Mouse (Mus musculus) limb, embryonic 12.5 days (tissue): ENCODE results near the gene Cebpb. TPM values are rescaled to one million over a fixed set of nuclear protein-coding genes. Genes with fewer than 3 reads are reported as not detected.

ENCODE experiments used
- ATAC-seq: fragments of 200-750 bp; cut with Nextera tagmentation; 2 replicates; pipeline ENCODE4 v1.8.0; 2017; ENCODE audit warnings: low read depth, moderate TSS enrichment; ENCODE audit not compliant: insufficient number of reproducible peaks, insufficient read depth, low FRiP score, low TSS enrichment
- H3K27ac ChIP-seq: fragments of 300-500 bp; sonication (generic); 2 replicates; pipeline ENCODE4 v1.5.1; 2016; ENCODE audit warnings: mild to moderate bottlenecking, moderate library complexity
- H3K27me3 ChIP-seq: fragments of 300-500 bp; sonication (generic); 2 replicates; pipeline ENCODE4 v1.6.1; 2016; ENCODE audit warnings: mild to moderate bottlenecking, moderate library complexity
- H3K36me3 ChIP-seq: fragments of 300-500 bp; sonication (generic); 2 replicates; pipeline ENCODE4 v1.6.1; 2016; ENCODE audit warnings: mild to moderate bottlenecking, moderate library complexity
- H3K4me1 ChIP-seq: fragments of 300-500 bp; sonication (generic); replicated peaks from 2 replicates; pipeline ENCODE4 v1.6.1; 2016
- H3K4me2 ChIP-seq: fragments of 300-500 bp; sonication (generic); 2 replicates; pipeline ENCODE4 v1.6.1; 2016; ENCODE audit warnings: mild to moderate bottlenecking, moderate library complexity
- H3K4me3 ChIP-seq: fragments of 300-500 bp; sonication (generic); replicated peaks from 2 replicates; pipeline ENCODE4 v1.5.1; 2016; ENCODE audit warnings: mild to moderate bottlenecking
- H3K9ac ChIP-seq: fragments of 300-500 bp; sonication (generic); replicated peaks from 2 replicates; pipeline ENCODE4 v1.6.1; 2016; ENCODE audit warnings: mild to moderate bottlenecking, moderate library complexity
- H3K9me3 ChIP-seq: fragments of 300-500 bp; sonication (generic); 2 replicates; pipeline ENCODE4 v1.6.1; 2016; ENCODE audit warnings: mild to moderate bottlenecking, moderate library complexity
- WGBS: fragments of 180-500 bp; shearing (Covaris S2); methylation state at CpG from one replicate; pipeline ENCODE4 v1.1.7; 2016; 5-methylcytosine and 5-hydroxymethylcytosine counted together
- polyA plus RNA-seq: library from polyadenylated mRNA; unstranded; fragments of >200 nt; fragmentation: Nextera tagmentation; extraction: Ambion mirVana; gene quantifications from 2 replicates; pipeline ENCODE4 v1.2.1, GENCODE M21; 2016

Gene Cebpb
- polyA plus RNA-seq, 1 experiment from 2014 or later = 4.0 TPM

GRCm38 (mm10) chr2:167693540-167693939 lies 4.8 kb downstream of the Cebpb start:
- peaks cover 5% of the 10 kb centered on the region; the same call in 1 of the 2 replicates for H3K9me3 ChIP-seq
- ATAC-seq = no peak
- no peak overlapping the region for H3K27ac ChIP-seq
- peaks cover 15% of the 10 kb centered on the region for H3K4me1 ChIP-seq
- no peak overlapping the region for H3K9ac ChIP-seq
- H3K4me2 ChIP-seq = no peak overlapping the region
- 87% methylated on average over 2 of the region's 2 CpGs for WGBS
- peaks cover 44% of the 10 kb centered on the region for H3K27me3 ChIP-seq
- H3K4me3 ChIP-seq = no peak overlapping the region
- H3K36me3 ChIP-seq = no peaks in the 10 kb centered on the region

GRCm38 (mm10) chr2:167694244-167694643 lies 5.5 kb downstream of the Cebpb start:
- Histone ChIP-seq H3K27ac (no peak overlapping the region), H3K9ac (no peak overlapping the region), H3K4me2 (no peak overlapping the region), H3K27me3 (peaks cover 37% of the 10 kb centered on the region), H3K9me3 (peaks cover 5% of the 10 kb centered on the region; the same call in 1 of the 2 replicates), H3K4me1 (peaks cover 12% of the 10 kb centered on the region), H3K36me3 (no peaks in the 10 kb centered on the region), H3K4me3 (no peak overlapping the region)
- ATAC-seq = no peak
- 83% methylated on average over 1 of the region's 1 CpGs for WGBS

DNA sequence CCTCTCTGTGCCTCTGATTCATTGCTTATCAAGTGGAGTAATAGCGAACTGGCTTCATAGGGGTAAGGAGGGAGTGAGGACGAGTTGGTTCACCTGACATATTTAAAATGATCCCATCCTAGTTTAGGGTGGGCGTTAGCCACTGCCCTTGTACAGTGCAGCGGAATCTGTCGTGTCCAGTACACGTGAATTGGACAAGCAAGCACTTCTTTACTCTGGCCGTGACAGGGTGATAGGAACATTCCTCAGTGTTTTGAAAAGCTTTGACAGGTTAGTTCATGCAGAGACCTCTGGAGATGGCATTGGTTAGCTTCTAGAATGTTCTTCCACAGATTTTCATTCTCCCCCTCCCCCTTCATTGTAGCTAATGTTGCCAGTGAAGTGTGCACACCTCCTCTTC lies 6.2 kb downstream of the Cebpb start:
- WGBS = 94% methylated on average over 7 of the region's 7 CpGs
- H3K27me3 ChIP-seq = peaks cover 30% of the 10 kb centered on the region
- ATAC-seq = no peak

GRCm38 (mm10) chr2:167695491-167695890 lies 6.8 kb downstream of the Cebpb start:
- 85% methylated on average over 14 of the region's 14 CpGs for WGBS
- Histone ChIP-seq H3K9ac (no peak overlapping the region), H3K4me1 (peaks cover 5% of the 10 kb centered on the region), H3K36me3 (no peaks in the 10 kb centered on the region), H3K27me3 (peaks cover 26% of the 10 kb centered on the region), H3K27ac (no peak overlapping the region), H3K4me2 (no peak overlapping the region), H3K9me3 (peaks cover 5% of the 10 kb centered on the region; the same call in 1 of the 2 replicates), H3K4me3 (no peak overlapping the region)
- ATAC-seq = no peak

More for the DNA sequence above, 6.2 kb downstream of the Cebpb start:
- H3K36me3 ChIP-seq = no peaks in the 10 kb centered on the region
- H3K4me1 ChIP-seq = peaks cover 5% of the 10 kb centered on the region
- no peak overlapping the region for H3K4me3 ChIP-seq
- no peak overlapping the region for H3K4me2 ChIP-seq
- no peak overlapping the region for H3K27ac ChIP-seq
- peaks cover 5% of the 10 kb centered on the region; the same call in 1 of the 2 replicates for H3K9me3 ChIP-seq
- no peak overlapping the region for H3K9ac ChIP-seq

DNA sequence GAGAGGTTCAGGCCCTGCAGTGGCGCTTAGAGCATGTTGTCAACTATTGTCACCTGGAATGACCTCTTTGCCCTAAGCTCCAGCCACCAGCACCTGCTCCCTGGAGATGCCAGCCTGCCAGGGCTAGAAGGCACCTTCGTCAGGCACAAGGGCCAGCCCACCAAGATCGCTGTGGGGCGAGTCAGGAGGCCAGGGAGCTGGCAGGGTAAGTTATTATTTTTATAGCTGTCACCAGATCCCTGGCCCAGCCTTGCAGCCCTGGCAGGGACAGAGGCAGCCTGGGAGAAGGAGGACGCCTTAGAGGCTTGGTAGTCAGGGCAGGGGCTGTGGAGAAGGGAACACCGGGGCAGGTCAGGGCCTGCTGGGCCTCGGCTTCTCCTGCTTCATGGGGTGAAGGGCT lies 7.4 kb downstream of the Cebpb start:
- H3K4me3 ChIP-seq = no peak overlapping the region
- no peaks in the 10 kb centered on the region for H3K36me3 ChIP-seq
- no peak overlapping the region for H3K27ac ChIP-seq
- no peak for ATAC-seq
- WGBS = 56% methylated on average over 7 of the region's 7 CpGs
- H3K9ac ChIP-seq = no peak overlapping the region; the same call in 1 of the 2 replicates
- H3K4me2 ChIP-seq = no peak overlapping the region
- H3K27me3 ChIP-seq = peaks cover 20% of the 10 kb centered on the region
- H3K9me3 ChIP-seq = peaks cover 5% of the 10 kb centered on the region; the same call in 1 of the 2 replicates
- H3K4me1 ChIP-seq = peaks cover 5% of the 10 kb centered on the region

- Histone ChIP-seq H3K4me2 (no peak overlapping the region), H3K27ac (no peak overlapping the region), H3K4me3 (no peak overlapping the region), H3K27me3 (peaks cover 2% of the 10 kb centered on the region; the same call in 1 of the 2 replicates), H3K9ac (no peak overlapping the region), H3K4me1 (peaks cover 5% of the 10 kb centered on the region), H3K9me3 (peaks cover 5% of the 10 kb centered on the region; the same call in 1 of the 2 replicates), H3K36me3 (no peaks in the 10 kb centered on the region)
- 60% methylated on average over 5 of the region's 5 CpGs for WGBS
- no peak for ATAC-seq
Measured at GRCm38 (mm10) chr2:167697902-167698301, 9.2 kb downstream of the Cebpb start.

DNA sequence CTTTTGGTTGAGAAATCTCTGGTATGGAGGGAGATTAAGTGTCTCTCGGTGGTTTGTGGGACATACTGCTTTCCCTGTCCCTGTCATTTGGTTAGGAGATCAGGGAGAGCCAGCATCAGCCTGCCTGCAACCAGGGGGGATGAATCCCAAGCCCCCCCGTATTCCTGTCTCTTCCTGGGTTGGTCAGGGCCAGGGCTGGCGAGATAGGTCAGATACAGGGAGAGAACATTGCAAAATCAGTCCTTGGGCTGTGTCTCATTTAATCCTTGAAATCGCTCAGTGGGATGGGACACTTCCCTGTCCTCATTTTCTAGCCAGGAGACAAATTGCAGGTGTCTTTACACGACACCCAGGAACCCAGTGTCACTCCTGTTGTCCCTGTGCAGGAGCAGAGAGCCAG lies 11.3 kb downstream of the Cebpb start:
- no peak overlapping the region for H3K4me3 ChIP-seq
- no peak for ATAC-seq
- 78% methylated on average over 5 of the region's 5 CpGs for WGBS

GRCm38 (mm10) chr2:167701472-167701871 lies 12.8 kb downstream of the Cebpb start:
- Histone ChIP-seq H3K4me1 (peaks cover 8% of the 10 kb centered on the region; the same call in 1 of the 2 replicates), H3K27me3 (no peaks in the 10 kb centered on the region), H3K36me3 (no peaks in the 10 kb centered on the region), H3K9ac (no peak overlapping the region), H3K4me2 (no peak overlapping the region), H3K4me3 (no peak overlapping the region), H3K27ac (no peak overlapping the region), H3K9me3 (no peaks in the 10 kb centered on the region)
- 77% methylated on average over 5 of the region's 5 CpGs for WGBS
- no peak for ATAC-seq

More for the DNA sequence above, 11.3 kb downstream of the Cebpb start:
- Histone ChIP-seq H3K36me3 (no peaks in the 10 kb centered on the region), H3K27ac (no peak overlapping the region), H3K9ac (no peak overlapping the region), H3K4me1 (peaks cover 5% of the 10 kb centered on the region), H3K9me3 (peaks cover 5% of the 10 kb centered on the region; the same call in 1 of the 2 replicates), H3K27me3 (no peaks in the 10 kb centered on the region), H3K4me2 (no peak overlapping the region)

DNA sequence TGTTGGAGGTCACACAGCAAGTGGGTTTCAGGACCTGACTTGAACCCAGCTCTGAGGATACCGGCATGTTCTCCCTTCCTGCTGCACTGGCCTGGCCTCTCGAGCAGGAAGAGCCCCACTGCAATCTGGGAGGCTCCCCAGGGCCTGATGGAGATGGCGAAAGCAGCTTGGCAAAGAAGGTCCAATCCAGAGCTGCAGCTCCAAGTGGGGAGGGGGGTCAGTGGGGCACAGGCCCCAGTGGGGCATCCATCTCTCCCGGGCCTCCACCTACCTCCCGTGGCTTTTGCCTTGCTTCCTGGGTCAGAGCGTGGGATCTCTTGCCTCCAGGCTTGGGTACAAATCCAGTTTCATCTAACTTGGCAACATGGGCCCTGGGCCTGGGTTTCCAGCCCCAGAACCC lies 13.4 kb downstream of the Cebpb start:
- H3K4me3 ChIP-seq = no peak overlapping the region
- WGBS = 73% methylated on average over 6 of the region's 6 CpGs
- H3K9ac ChIP-seq = no peak overlapping the region
- H3K27ac ChIP-seq = no peak overlapping the region
- no peaks in the 10 kb centered on the region for H3K36me3 ChIP-seq
- H3K27me3 ChIP-seq = no peaks in the 10 kb centered on the region
- H3K9me3 ChIP-seq = no peaks in the 10 kb centered on the region
- no peak overlapping the region for H3K4me2 ChIP-seq
- H3K4me1 ChIP-seq = peaks cover 8% of the 10 kb centered on the region; the same call in 1 of the 2 replicates
- no peak for ATAC-seq

DNA sequence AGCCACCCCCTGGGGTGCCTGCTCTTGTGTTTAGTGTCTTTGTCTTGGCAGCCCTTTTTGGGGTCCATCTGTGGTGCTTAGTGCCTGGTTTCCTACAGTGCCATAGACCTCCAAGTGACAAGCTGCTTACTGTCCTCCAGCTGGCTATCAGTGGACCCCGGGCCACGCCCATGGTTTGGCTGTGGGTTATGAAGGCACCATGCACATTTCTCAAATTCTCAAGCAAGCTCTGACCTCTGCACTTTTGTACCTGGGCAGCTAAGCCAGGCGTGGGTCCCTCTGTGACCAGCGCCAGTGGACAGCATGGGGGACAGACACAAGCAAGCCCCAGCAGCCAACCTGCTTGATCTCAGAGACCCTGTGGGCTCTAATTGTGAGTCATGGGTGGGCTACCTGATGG lies 15.7 kb downstream of the Cebpb start:
- Histone ChIP-seq H3K36me3 (no peaks in the 10 kb centered on the region), H3K4me1 (peaks cover 8% of the 10 kb centered on the region; the same call in 1 of the 2 replicates), H3K4me3 (no peak overlapping the region), H3K4me2 (no peak overlapping the region), H3K9me3 (no peaks in the 10 kb centered on the region), H3K27ac (no peak overlapping the region), H3K9ac (no peak overlapping the region), H3K27me3 (no peaks in the 10 kb centered on the region)
- WGBS = 81% methylated on average over 4 of the region's 4 CpGs
- ATAC-seq = no peak

DNA sequence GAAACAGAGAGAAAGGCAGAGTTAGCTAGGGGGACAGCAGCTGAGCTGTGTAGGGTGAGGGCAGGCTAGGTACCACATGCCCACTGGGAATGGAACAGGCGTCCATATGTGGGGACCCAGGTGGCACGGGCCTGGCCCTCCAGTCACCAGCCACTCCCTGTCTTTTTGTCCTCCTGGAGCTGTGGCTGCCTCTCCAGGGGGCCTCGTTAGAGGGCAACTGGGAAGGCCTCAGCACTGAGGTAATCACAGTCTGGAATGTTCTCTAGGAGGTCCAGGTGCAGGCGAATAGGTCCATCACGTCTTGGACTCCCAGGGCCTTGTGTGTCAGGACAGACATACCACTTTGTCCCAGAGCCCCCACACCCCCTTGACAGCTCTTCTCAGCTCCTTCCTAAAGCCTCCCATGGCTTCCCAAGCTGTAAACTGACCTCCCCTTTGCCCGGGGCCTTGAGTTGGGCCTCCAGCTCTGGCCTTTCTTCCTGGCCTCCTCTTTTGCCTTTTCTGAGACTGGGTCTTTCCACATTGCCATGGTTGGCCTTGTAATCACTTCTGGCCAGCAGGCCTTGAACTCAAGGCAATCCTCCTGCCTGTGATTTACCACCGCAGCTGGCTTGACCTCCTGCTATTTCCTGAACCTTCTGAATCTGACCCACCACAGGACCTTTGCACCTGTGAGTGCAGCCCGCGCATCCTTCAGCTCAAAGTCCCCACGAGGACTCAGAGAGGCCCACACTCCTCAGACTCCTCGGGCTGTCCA lies 17.6 kb downstream of the Cebpb start:
- H3K4me3 ChIP-seq = no peak overlapping the region
- no peaks in the 10 kb centered on the region for H3K36me3 ChIP-seq
- WGBS = 74% methylated on average over 11 of the region's 11 CpGs
- H3K27me3 ChIP-seq = no peaks in the 10 kb centered on the region
- H3K9ac ChIP-seq = no peak overlapping the region
- no peak overlapping the region for H3K4me2 ChIP-seq
- no peaks in the 10 kb centered on the region for H3K9me3 ChIP-seq
- H3K27ac ChIP-seq = no peak overlapping the region
- no peak for ATAC-seq
- H3K4me1 ChIP-seq = peaks cover 14% of the 10 kb centered on the region
